Mouse (Mus musculus) embryonic facial prominence, embryonic 12.5 days (tissue): ENCODE data around the gene Elmo1. TPM values are rescaled to one million over a fixed set of nuclear protein-coding genes. Genes with fewer than 3 reads are reported as not detected.
"Not testable (repeated sequence)": the region's sequence is repeated elsewhere in the genome, so short reads cannot be mapped to it uniquely, and the experiment has no call there.

ENCODE experiments used
- ATAC-seq: fragments of 200-750 bp; cut with Nextera tagmentation; 2 replicates; pipeline ENCODE4 v1.8.0; 2017; ENCODE audit not compliant: insufficient number of reproducible peaks, insufficient read depth, low FRiP score, low TSS enrichment
- H3K27ac ChIP-seq: fragments of 300-500 bp; sonication (generic); 2 replicates; pipeline ENCODE4 v1.5.1; 2016; ENCODE audit warnings: mild to moderate bottlenecking
- H3K27me3 ChIP-seq: fragments of 300-500 bp; sonication (generic); 2 replicates; pipeline ENCODE4 v1.6.1; 2016; ENCODE audit warnings: mild to moderate bottlenecking, moderate library complexity
- H3K36me3 ChIP-seq: fragments of 300-500 bp; sonication (generic); 2 replicates; pipeline ENCODE4 v1.6.1; 2016; ENCODE audit warnings: mild to moderate bottlenecking
- H3K4me1 ChIP-seq: fragments of 300-500 bp; sonication (generic); 2 replicates; pipeline ENCODE4 v1.6.1; 2016
- H3K4me2 ChIP-seq: fragments of 300-500 bp; sonication (generic); replicated peaks from 2 replicates; pipeline ENCODE4 v1.6.1; 2016; ENCODE audit warnings: mild to moderate bottlenecking, moderate library complexity
- H3K4me3 ChIP-seq: fragments of 300-500 bp; sonication (generic); 2 replicates; pipeline ENCODE4 v1.5.1; 2016; ENCODE audit warnings: mild to moderate bottlenecking
- H3K9ac ChIP-seq: fragments of 300-500 bp; sonication (generic); 2 replicates; pipeline ENCODE4 v1.6.1; 2016; ENCODE audit warnings: mild to moderate bottlenecking, moderate library complexity
- H3K9me3 ChIP-seq: fragments of 300-500 bp; sonication (generic); 2 replicates; pipeline ENCODE4 v1.6.1; 2016; ENCODE audit warnings: mild to moderate bottlenecking, moderate library complexity
- WGBS: fragments of 180-500 bp; shearing (Covaris S2); methylation state at CpG from one replicate; pipeline ENCODE4 v1.1.7; 2016; 5-methylcytosine and 5-hydroxymethylcytosine counted together
- polyA plus RNA-seq: library from polyadenylated mRNA; unstranded; fragments of >200 nt; fragmentation: Nextera tagmentation; extraction: Ambion mirVana; gene quantifications from 2 replicates; pipeline ENCODE4 v1.2.1, GENCODE M21; 2016

Gene Elmo1
- polyA plus RNA-seq, 1 experiment from 2014 or later = 11.1 TPM

- no peak for ATAC-seq
- Histone ChIP-seq H3K4me2 (no peak overlapping the region), H3K9me3 (no peaks in the 10 kb centered on the region), H3K27ac (no peak overlapping the region), H3K4me1 (no peaks in the 10 kb centered on the region), H3K36me3 (no peaks in the 10 kb centered on the region), H3K9ac (no peak overlapping the region), H3K27me3 (no peaks in the 10 kb centered on the region), H3K4me3 (no peak overlapping the region)
- WGBS = 23% methylated on average over 3 of the region's 3 CpGs
These were observed 518.8 kb downstream of the Elmo1 start for GRCm38 (mm10) chr13:20609003-20609688.

- WGBS = 72% methylated on average over 10 of the region's 10 CpGs
- H3K9me3 ChIP-seq = no peaks in the 10 kb centered on the region
- ATAC-seq = no peak
These were observed 525.4 kb downstream of the Elmo1 start for GRCm38 (mm10) chr13:20615596-20616469.

DNA sequence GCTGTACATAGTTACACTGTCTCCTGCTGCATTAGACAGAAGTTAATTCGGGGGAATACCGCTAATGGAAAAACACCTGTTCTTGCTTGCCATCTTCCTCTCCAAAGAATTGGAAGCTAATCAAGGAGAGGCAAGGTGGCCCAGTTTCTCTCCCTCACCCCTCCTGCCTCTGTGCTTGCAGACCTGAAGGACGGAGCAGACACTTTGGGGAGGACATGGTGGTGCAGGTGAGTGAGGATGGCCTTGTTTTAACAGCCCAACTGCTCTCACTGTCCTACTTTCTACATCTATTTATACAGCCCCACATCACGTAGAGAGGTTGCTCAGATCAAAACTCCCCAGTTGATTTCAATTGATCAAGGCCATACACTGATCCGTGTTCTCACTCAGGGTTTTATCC lies 529.5 kb downstream of the Elmo1 start:
- H3K36me3 ChIP-seq = no peaks in the 10 kb centered on the region
- no peaks in the 10 kb centered on the region for H3K9me3 ChIP-seq
- H3K27me3 ChIP-seq = no peaks in the 10 kb centered on the region
- no peaks in the 10 kb centered on the region for H3K4me1 ChIP-seq
- 86% methylated on average over 5 of the region's 5 CpGs for WGBS
- H3K9ac ChIP-seq = no peak overlapping the region
- no peak overlapping the region for H3K4me3 ChIP-seq
- H3K4me2 ChIP-seq = no peak overlapping the region
- H3K27ac ChIP-seq = no peak overlapping the region
- ATAC-seq = no peak

More at GRCm38 (mm10) chr13:20615596-20616469, 525.4 kb downstream of the Elmo1 start:
- no peaks in the 10 kb centered on the region for H3K36me3 ChIP-seq
- H3K4me1 ChIP-seq = no peaks in the 10 kb centered on the region
- no peaks in the 10 kb centered on the region for H3K27me3 ChIP-seq
- H3K27ac ChIP-seq = no peak overlapping the region
- H3K4me3 ChIP-seq = no peak overlapping the region
- H3K4me2 ChIP-seq = no peak overlapping the region
- no peak overlapping the region for H3K9ac ChIP-seq

DNA sequence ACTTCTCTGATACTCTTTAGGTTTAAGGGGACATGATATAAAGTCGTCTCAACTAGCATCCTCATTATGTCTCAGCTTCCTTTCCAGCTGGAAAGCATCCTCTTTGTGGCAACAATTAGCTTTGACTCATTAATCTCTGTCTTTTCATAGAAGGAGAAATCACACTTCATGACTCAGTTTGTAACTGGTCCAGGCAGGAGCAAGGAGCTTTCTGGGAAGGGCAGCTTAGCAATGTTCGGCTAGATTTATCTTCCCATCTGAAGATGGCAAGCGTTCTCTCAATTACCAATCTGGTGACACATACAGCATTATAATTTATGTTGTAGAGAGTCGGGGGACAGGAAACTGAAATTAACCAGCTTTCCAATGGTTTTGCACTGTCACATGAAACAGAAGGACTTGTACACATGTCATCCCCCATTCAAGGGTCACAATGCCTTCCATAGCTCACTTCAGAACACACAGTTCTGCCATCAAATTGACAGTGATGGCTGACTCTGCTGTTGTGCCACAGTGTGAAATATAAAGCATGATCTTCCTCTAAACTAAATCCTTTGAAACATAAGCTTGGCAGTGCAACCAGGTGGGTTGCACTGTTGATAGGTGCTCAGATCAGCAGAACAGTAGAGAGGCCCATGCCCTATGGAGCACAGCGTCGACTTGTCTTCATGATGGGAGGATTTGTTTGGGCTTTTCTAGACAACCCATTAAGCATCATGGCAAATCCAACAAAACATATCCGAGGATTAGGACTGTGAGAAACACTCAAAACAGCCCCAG lies 532.9 kb downstream of the Elmo1 start:
- Histone ChIP-seq H3K9me3 (no peaks in the 10 kb centered on the region), H3K4me2 (no peak overlapping the region), H3K27ac (no peak overlapping the region), H3K4me1 (no peaks in the 10 kb centered on the region), H3K27me3 (no peaks in the 10 kb centered on the region), H3K9ac (no peak overlapping the region), H3K36me3 (no peaks in the 10 kb centered on the region), H3K4me3 (no peak overlapping the region)
- 81% methylated on average over 7 of the region's 7 CpGs for WGBS
- ATAC-seq = no peak

- ATAC-seq = no peak
- H3K4me2 ChIP-seq = no peak overlapping the region
- no peaks in the 10 kb centered on the region for H3K27me3 ChIP-seq
- no peaks in the 10 kb centered on the region for H3K4me1 ChIP-seq
- H3K9me3 ChIP-seq = no peaks in the 10 kb centered on the region
- H3K27ac ChIP-seq = no peak overlapping the region
- H3K36me3 ChIP-seq = no peaks in the 10 kb centered on the region
- H3K9ac ChIP-seq = no peak overlapping the region
- no peak overlapping the region for H3K4me3 ChIP-seq
- WGBS = 82% methylated on average over 6 of the region's 6 CpGs
These were observed 537.4 kb downstream of the Elmo1 start for GRCm38 (mm10) chr13:20627796-20628195.

GRCm38 (mm10) chr13:20632477-20632876 lies 542.1 kb downstream of the Elmo1 start:
- Histone ChIP-seq H3K27me3 (no peaks in the 10 kb centered on the region), H3K9ac (no peak overlapping the region), H3K4me1 (no peaks in the 10 kb centered on the region), H3K4me3 (no peak overlapping the region), H3K27ac (no peak overlapping the region), H3K4me2 (no peak overlapping the region), H3K36me3 (no peaks in the 10 kb centered on the region), H3K9me3 (no peaks in the 10 kb centered on the region)
- no peak for ATAC-seq
- WGBS = 78% methylated on average over 5 of the region's 5 CpGs

GRCm38 (mm10) chr13:20634679-20635078 lies 544.3 kb downstream of the Elmo1 start:
- H3K9ac ChIP-seq, H3K27ac ChIP-seq, H3K9me3 ChIP-seq, ATAC-seq, H3K4me3 ChIP-seq, H3K4me1 ChIP-seq, H3K27me3 ChIP-seq, H3K4me2 ChIP-seq, H3K36me3 ChIP-seq: not testable (repeated sequence)
- 61% methylated on average over 2 of the region's 2 CpGs for WGBS

DNA sequence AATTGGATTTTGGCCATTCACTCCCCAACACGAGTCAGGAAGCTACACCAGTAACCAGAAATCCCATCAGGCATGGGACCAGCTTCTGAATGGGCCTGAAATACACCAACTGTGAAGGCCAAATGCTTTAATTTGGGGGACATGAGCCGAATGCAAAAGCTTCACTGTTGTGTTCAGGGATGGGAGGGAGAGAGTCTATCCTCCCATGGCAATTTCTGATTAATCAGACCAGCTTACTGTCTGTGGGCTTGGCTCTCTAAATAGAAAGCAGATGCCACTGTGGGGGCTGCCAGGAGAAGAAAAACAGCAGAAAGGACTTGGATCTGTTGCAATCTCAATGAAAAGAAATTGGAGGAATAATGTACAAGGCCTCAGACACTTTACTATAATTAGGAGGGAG lies 545.2 kb downstream of the Elmo1 start:
- no peaks in the 10 kb centered on the region for H3K27me3 ChIP-seq
- no peaks in the 10 kb centered on the region for H3K9me3 ChIP-seq
- H3K9ac ChIP-seq = no peak overlapping the region
- no peaks in the 10 kb centered on the region for H3K36me3 ChIP-seq
- H3K4me3 ChIP-seq = no peak overlapping the region
- no peak overlapping the region for H3K27ac ChIP-seq
- 59% methylated on average over 2 of the region's 2 CpGs for WGBS
- H3K4me2 ChIP-seq = no peak overlapping the region
- ATAC-seq = no peak
- H3K4me1 ChIP-seq = no peaks in the 10 kb centered on the region
